Mouse (Mus musculus) ES-Bruce4 (cell line): ENCODE measurements around the gene Rnf115. TPM values are rescaled to one million over a fixed set of nuclear protein-coding genes. Genes with fewer than 3 reads are reported as not detected.

Source experiments
- H3K27ac ChIP-seq: 2 replicates; pipeline ENCODE4 v1.5.1; 2012; ENCODE audit warnings: low read length, inconsistent platforms; ENCODE audit not compliant: insufficient read depth
- H3K27me3 ChIP-seq: 2 replicates; pipeline ENCODE4 v1.6.1; 2012; ENCODE audit warnings: mild to moderate bottlenecking, low read length, inconsistent platforms; ENCODE audit not compliant: control insufficient read depth, poor library complexity, insufficient read depth, severe bottlenecking
- H3K36me3 ChIP-seq: 2 replicates; pipeline ENCODE4 v1.6.1; 2012; ENCODE audit warnings: inconsistent platforms, mild to moderate bottlenecking, low read length, moderate library complexity; ENCODE audit not compliant: control insufficient read depth, poor library complexity, insufficient read depth, severe bottlenecking
- H3K4me1 ChIP-seq: one replicate; pipeline ENCODE4 v1.8.1; 2011; ENCODE audit warnings: low read length; ENCODE audit not compliant: control insufficient read depth, insufficient read depth
- H3K4me3 ChIP-seq: 2 replicates; pipeline ENCODE4 v1.5.1; 2011; ENCODE audit warnings: low read depth, mild to moderate bottlenecking, low read length
- H3K9ac ChIP-seq: 2 replicates; pipeline ENCODE4 v1.6.1; 2012; ENCODE audit warnings: low read depth, mild to moderate bottlenecking, inconsistent platforms; ENCODE audit not compliant: poor library complexity, severe bottlenecking
- H3K9me3 ChIP-seq: replicated peaks from 2 replicates; pipeline ENCODE4 v1.6.1; 2012; ENCODE audit warnings: mild to moderate bottlenecking, low read length, inconsistent platforms; ENCODE audit not compliant: control insufficient read depth, poor library complexity, insufficient read depth, severe bottlenecking
- CTCF ChIP-seq: IDR thresholded peaks from one replicate; pipeline ENCODE4 v1.8.1; 2011; ENCODE audit warnings: low read depth, low read length
- EP300 ChIP-seq: IDR thresholded peaks from 2 replicates; pipeline ENCODE4 v1.6.1; 2011; ENCODE audit warnings: low read depth, low read length; ENCODE audit not compliant: insufficient read depth
- POLR2A ChIP-seq: IDR thresholded peaks from one replicate; pipeline ENCODE4 v1.8.1; 2011; ENCODE audit warnings: low read length; ENCODE audit not compliant: insufficient read depth
- polyA plus RNA-seq: library from polyadenylated mRNA; stranded (reverse); fragments of >200 nt; gene quantifications from 2 replicates; pipeline ENCODE4 v1.2.4, GENCODE M21; 2011; ENCODE audit warnings: low read depth; ENCODE audit not compliant: missing spikeins, insufficient read depth, insufficient read length

Rnf115 gene
- polyA plus RNA-seq, 1 experiment = 49.9 TPM

GRCm38 (mm10) chr3:96693579-96693978 is 33.9 kb upstream of the Rnf115 start:
- no peaks in the 10 kb centered on the region for H3K9me3 ChIP-seq
- H3K9ac ChIP-seq = no peak overlapping the region
- H3K36me3 ChIP-seq = no peaks in the 10 kb centered on the region
- no peak overlapping the region for H3K4me3 ChIP-seq
- H3K27me3 ChIP-seq = no peaks in the 10 kb centered on the region
- no peaks in the 10 kb centered on the region for H3K4me1 ChIP-seq
- TF ChIP-seq CTCF (no peak), POLR2A (no peak), EP300 (no peak)
- no peak overlapping the region for H3K27ac ChIP-seq

GRCm38 (mm10) chr3:96696198-96696765 is 31.2 kb upstream of the Rnf115 start, which contains the start of gene Pias3:
TSS of gene Pias3 (plus strand) at chr3:96696384.
- Histone ChIP-seq H3K27me3 (no peaks in the 10 kb centered on the region), H3K36me3 (peaks cover under 1% of the 10 kb centered on the region; the same call in 1 of the 2 replicates), H3K9ac (peak within 1 kb of the TSS; percentile 85), H3K27ac (peak within 1 kb of the TSS; percentile 53), H3K4me1 (peaks cover 5% of the 10 kb centered on the region), H3K9me3 (no peaks in the 10 kb centered on the region), H3K4me3 (peak within 1 kb of the TSS; percentile 88)
- no peak for TF ChIP-seq POLR2A
- no peak for TF ChIP-seq EP300
- no peak for TF ChIP-seq CTCF

- H3K9ac ChIP-seq = peak overlapping the region; percentile 85
- TF ChIP-seq POLR2A (no peak), CTCF (no peak), EP300 (0 out of 2 replicates have a peak, but pooled peaks have one; percentile 9)
- H3K36me3 ChIP-seq = peaks cover 8% of the 10 kb centered on the region
- H3K27me3 ChIP-seq = no peaks in the 10 kb centered on the region
- peak overlapping the region; percentile 88 for H3K4me3 ChIP-seq
- H3K4me1 ChIP-seq = peaks cover 7% of the 10 kb centered on the region
- H3K27ac ChIP-seq = peak overlapping the region; percentile 53
- H3K9me3 ChIP-seq = no peaks in the 10 kb centered on the region
These were observed 30.4 kb upstream of the Rnf115 start for GRCm38 (mm10) chr3:96696766-96697732.

- H3K36me3 ChIP-seq = peaks cover 19% of the 10 kb centered on the region
- TF ChIP-seq CTCF (no peak), POLR2A (no peak), EP300 (no peak)
- peaks cover 12% of the 10 kb centered on the region for H3K4me1 ChIP-seq
- H3K4me3 ChIP-seq = peak overlapping the region; percentile 10; the same call in 1 of the 2 replicates
- H3K9ac ChIP-seq = no peak overlapping the region
- no peaks in the 10 kb centered on the region for H3K9me3 ChIP-seq
- no peak overlapping the region for H3K27ac ChIP-seq
- H3K27me3 ChIP-seq = no peaks in the 10 kb centered on the region
These were observed 28.3 kb upstream of the Rnf115 start for GRCm38 (mm10) chr3:96698993-96699690.

GRCm38 (mm10) chr3:96700376-96700775 is 27.1 kb upstream of the Rnf115 start:
- H3K9me3 ChIP-seq = no peaks in the 10 kb centered on the region
- H3K27ac ChIP-seq = no peak overlapping the region
- H3K4me3 ChIP-seq = no peak overlapping the region
- H3K27me3 ChIP-seq = no peaks in the 10 kb centered on the region
- H3K4me1 ChIP-seq = peaks cover 12% of the 10 kb centered on the region
- TF ChIP-seq EP300 (no peak), CTCF (no peak), POLR2A (no peak)
- no peak overlapping the region for H3K9ac ChIP-seq
- H3K36me3 ChIP-seq = peaks cover 22% of the 10 kb centered on the region

GRCm38 (mm10) chr3:96701003-96701402 is 26.5 kb upstream of the Rnf115 start:
- H3K9ac ChIP-seq = peak overlapping the region; percentile 7; the same call in 1 of the 2 replicates
- TF ChIP-seq CTCF = no peak
- no peak for TF ChIP-seq POLR2A
- TF ChIP-seq EP300 = peak; percentile 62; the same call in 1 of the 2 replicates

More at GRCm38 (mm10) chr3:96701003-96701402, 26.5 kb upstream of the Rnf115 start:
- Histone ChIP-seq H3K36me3 (peaks cover 27% of the 10 kb centered on the region), H3K9me3 (no peaks in the 10 kb centered on the region), H3K4me1 (peaks cover 12% of the 10 kb centered on the region), H3K27ac (peak overlapping the region; percentile 68), H3K27me3 (no peaks in the 10 kb centered on the region), H3K4me3 (peak overlapping the region; percentile 13; the same call in 1 of the 2 replicates)
